Mouse (Mus musculus): ENCODE data around the gene Kti12.

Gene Kti12

GRCm38 (mm10) chr4:108847715-108848504 is at the start of gene Kti12:
TSS of gene Kti12 (plus strand) at chr4:108847785.
- DNase-seq = peak; percentile 85 to 88

GRCm38 (mm10) chr4:108798083-108798830 is 49.3 kb upstream of the Kti12 start:
- DNase-seq = peak; percentile 70 to 87

- DNase-seq = no peak
Observed at GRCm38 (mm10) chr4:108803535-108803934, 44.0 kb upstream of the Kti12 start.

DNA sequence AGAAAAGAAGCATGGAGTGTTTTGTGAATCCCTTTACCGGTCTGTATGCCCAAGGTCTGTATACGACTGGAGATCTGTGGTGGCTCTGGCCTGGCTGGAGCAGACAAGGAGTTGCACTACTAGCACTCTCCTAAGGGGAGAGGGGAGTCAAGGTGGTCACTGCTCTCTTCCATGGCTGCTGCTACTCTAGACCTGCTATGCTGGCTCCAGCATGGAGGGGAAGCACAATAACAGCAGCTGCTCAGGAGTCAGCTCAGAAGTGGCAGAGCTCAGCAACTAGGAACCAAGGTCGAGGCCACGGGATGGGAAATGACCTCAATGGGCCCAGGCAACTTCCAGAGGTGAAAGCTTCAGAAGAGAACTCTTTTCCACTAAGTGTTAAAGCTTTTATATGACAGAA is 36.4 kb upstream of the Kti12 start:
- DNase-seq = no peak

- DNase-seq = no peak
Observed at GRCm38 (mm10) chr4:108811550-108811949, 36.0 kb upstream of the Kti12 start.

DNA sequence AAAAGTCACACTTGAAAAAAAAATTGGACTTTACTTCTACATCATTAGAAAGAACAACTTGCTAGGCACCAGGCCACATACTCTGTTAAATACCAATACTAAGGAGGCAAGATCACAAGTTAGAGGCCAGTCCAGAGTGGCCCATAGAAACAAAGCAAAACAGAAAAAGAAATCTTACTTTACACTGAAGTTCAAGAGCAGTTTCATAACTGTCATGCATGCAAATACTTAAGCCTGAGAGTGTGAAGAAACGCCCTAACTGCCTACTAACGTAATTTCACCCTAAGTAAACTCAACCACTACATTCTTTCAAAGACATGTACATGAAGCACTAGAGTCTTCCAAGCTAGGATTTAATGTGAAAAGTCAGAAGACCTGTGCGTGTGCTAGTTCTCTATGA is 21.9 kb upstream of the Kti12 start:
- no peak for DNase-seq

GRCm38 (mm10) chr4:108826096-108826495 is 21.5 kb upstream of the Kti12 start:
- DNase-seq = no peak

- no peak for DNase-seq
Observed at GRCm38 (mm10) chr4:108826643-108827042, 20.9 kb upstream of the Kti12 start.

GRCm38 (mm10) chr4:108830698-108831097 is 16.9 kb upstream of the Kti12 start:
- DNase-seq = no peak

DNA sequence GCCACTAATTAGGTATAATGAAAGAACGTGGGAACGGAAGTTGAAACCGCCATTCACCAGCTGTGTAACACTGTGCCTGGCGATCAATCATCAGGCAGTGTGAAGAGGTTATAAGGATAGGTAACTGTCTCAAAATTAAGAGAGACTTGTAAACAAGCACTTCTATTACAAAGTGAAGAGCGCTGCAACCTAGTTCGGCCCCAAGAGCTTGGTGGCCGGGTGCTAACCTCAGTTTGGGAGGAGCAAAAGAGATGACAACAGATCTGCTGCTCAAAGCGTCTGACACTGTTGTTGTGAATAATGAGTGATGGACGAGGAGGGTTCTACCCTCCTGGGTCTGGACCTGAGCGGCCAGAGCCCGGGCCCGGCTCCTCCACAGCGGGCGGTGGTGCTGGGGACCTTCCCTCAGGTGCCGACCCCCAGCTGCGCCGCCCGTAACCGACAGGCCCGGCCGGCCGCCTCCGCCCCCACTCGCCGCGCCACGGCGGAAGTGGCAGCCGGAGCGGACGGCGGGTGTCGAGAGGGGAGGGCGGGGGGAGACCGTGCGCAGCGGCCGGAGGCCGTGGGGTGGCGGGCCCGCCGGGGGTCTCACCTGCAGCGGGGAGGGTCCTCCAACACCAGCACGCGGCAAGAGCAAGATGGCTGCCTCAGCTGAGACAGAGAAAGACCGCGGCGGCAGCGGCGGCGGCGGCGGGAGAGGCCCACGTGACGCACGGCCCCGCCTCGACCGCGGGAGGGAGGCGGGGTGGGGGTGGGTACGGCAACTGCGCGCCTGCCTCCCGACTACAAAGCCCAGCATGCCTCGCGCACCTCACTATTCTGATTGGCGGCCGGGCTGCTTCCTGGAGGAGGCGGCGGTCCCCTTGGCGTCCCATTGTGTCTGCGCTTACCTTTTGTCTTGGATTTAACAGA is 14.4 kb upstream of the Kti12 start, which contains the start of gene Btf3l4:
Gene Btf3l4, minus strand, starts transcription at position 699 of the 912 bp plus-strand sequence.
- DNase-seq = peak; percentile 92 to 96

DNA sequence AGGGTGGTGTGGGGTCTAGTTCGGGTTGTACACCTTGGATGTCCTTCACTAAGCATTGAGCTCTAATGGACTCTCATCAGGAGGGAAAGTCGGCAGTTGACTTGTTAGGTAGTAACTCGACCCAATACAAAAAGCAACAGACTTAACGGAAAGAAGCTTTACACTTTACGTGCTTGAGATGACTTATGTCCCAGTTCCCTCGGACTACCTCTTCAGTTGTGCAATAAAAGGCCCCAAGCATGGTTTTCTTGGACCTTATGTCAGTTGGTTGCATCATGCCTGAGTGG is 13.8 kb upstream of the Kti12 start:
- DNase-seq = no peak

- peak; percentile 84 to 88 for DNase-seq
Observed at GRCm38 (mm10) chr4:108834115-108834970, 13.2 kb upstream of the Kti12 start, which contains the start of gene Txndc12. TSS of gene Txndc12 (plus strand) at chr4:108834601.

DNA sequence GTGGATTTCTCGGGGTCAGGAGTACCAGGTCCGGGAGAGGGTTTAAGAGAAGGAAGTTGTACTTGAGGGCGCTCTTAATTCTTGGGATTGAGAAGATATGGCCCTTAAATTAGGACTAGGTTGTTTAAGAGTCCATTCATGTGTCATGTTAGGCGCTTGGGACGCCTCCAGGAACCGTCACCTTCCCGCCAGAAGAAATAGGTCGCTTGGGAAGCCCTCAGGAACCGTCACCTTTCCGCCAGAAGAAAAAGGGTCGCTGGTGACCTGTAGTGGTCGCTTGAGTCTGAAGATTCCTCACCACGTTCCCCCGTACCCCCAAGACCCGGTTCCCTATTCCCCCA is 12.6 kb upstream of the Kti12 start:
- peak; percentile 19 to 41 for DNase-seq

GRCm38 (mm10) chr4:108835496-108835895 is 12.1 kb upstream of the Kti12 start:
- DNase-seq = no peak

- DNase-seq = peak; percentile 20 to 41
Observed at GRCm38 (mm10) chr4:108838031-108838430, 9.6 kb upstream of the Kti12 start.

DNA sequence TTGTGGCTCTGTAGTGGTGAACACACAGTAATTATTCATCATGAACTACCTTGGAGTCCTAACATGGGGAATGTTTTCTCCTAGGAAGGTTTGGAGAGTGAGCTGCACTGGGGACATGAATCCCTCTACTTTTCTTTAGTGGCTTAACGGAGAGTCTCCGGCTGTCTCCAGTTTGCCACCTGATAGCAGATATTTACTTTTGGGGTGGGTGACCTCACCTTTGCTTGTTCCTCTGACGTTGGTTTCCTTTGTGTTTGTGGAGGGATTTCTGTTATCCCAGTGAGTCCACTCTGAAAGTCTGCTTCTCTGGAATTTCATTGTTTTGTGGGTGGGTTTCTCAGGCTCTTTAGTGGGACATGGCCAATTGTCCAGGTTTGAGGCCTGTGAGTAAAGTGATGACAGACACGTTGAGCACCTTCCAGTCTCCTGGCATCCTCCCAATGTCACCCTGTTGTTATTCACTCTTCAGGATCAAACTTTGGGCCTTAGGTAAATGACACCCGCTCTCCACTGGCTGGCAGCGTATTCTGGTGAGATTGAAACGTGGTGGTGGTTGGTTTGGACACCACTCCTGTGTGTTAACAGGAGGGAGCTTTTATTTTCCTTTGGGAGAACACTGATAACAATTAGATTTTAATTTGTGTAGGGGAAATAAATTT is 5.5 kb upstream of the Kti12 start:
- DNase-seq = no peak

GRCm38 (mm10) chr4:108843336-108843735 is 4.2 kb upstream of the Kti12 start:
- DNase-seq = no peak

DNA sequence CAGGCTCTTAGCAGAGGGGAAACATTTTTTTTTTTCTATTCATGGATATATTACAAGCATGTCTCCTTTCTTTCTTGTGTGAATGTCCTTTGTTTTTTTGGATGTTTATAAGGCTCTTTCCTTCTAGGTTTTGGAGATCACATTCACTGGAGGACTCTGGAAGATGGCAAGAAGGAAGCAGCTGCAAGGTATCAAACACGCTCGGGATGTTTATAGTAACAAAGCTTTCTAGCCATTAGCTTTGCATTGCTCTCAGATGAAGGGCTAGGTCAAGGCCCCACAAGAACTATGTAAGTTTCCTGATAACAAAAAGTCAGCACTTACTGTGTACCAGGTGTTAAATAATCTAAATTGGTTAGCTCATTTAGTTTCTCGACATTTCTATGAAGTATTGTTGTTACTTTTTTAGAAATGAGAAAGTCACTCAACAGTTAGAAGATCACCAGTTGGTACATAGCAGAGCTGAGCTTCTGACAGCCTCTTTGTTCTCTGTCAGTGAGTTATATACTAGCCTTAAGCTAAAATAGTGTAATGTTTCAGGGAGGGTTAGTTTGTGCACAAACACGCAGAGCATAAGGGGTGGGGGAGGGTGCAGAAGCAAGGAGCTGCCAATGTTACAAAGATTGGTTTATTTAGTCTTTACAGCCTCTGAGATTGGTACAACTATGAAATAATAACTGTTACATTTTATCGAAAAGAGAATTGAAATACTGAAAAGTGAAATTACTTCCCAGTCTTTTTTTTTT is 1.6 kb upstream of the Kti12 start:
- DNase-seq = no peak

GRCm38 (mm10) chr4:108848505-108848848 is 892 bp downstream of the Kti12 start, which contains the start of gene A730015C16Rik:
TSS of gene A730015C16Rik (minus strand) at chr4:108848619.
- peak in 1 of 2 experiments; percentile 25 for DNase-seq

GRCm38 (mm10) chr4:108866806-108867205 is 19.2 kb downstream of the Kti12 start:
- no peak for DNase-seq
